Mouse (Mus musculus) limb, embryonic 11.5 days (tissue): Measurements from ENCODE around the gene Mpped2. TPM values are rescaled to one million over a fixed set of nuclear protein-coding genes. Genes with fewer than 3 reads are reported as not detected.

Experiments used
- ATAC-seq: fragments of 200-750 bp; cut with Nextera tagmentation; 2 replicates; pipeline ENCODE4 v1.8.0; 2017; ENCODE audit warnings: low read depth; ENCODE audit not compliant: insufficient number of reproducible peaks, low FRiP score, low TSS enrichment
- DNase-seq: peaks from one replicate; pipeline ENCODE4 v3.0.0-alpha.2; 2015; ENCODE audit warnings: low spot score
- H3K27ac ChIP-seq: fragments of 300-500 bp; sonication (generic); replicated peaks from 2 replicates; pipeline ENCODE4 v1.5.1; 2014; ENCODE audit warnings: low read depth, mild to moderate bottlenecking, low read length
- H3K27me3 ChIP-seq: fragments of 300-500 bp; sonication (generic); 2 replicates; pipeline ENCODE4 v1.6.1; 2014; ENCODE audit warnings: mild to moderate bottlenecking, low read length, mixed read lengths; ENCODE audit not compliant: control insufficient read depth, insufficient read depth
- H3K36me3 ChIP-seq: fragments of 300-500 bp; sonication (generic); 2 replicates; pipeline ENCODE4 v1.6.1; 2014; ENCODE audit warnings: mild to moderate bottlenecking, low read length, moderate library complexity, mixed read lengths; ENCODE audit not compliant: control insufficient read depth, insufficient read depth
- H3K4me1 ChIP-seq: fragments of 300-500 bp; sonication (generic); 2 replicates; pipeline ENCODE4 v1.6.1; 2014; ENCODE audit warnings: low read length, mixed read lengths; ENCODE audit not compliant: control insufficient read depth, insufficient read depth
- H3K4me2 ChIP-seq: fragments of 300-500 bp; sonication (generic); 2 replicates; pipeline ENCODE4 v1.6.1; 2014; ENCODE audit warnings: low read depth, mild to moderate bottlenecking, moderate library complexity; ENCODE audit not compliant: severe bottlenecking
- H3K4me3 ChIP-seq: fragments of 300-500 bp; sonication (generic); 2 replicates; pipeline ENCODE4 v1.5.1; 2014; ENCODE audit warnings: low read depth, low read length
- H3K9ac ChIP-seq: fragments of 300-500 bp; sonication (generic); 2 replicates; pipeline ENCODE4 v1.6.1; 2014; ENCODE audit warnings: mild to moderate bottlenecking, low read length
- H3K9me3 ChIP-seq: fragments of 300-500 bp; sonication (generic); 2 replicates; pipeline ENCODE4 v1.6.1; 2016; ENCODE audit warnings: low read length; ENCODE audit not compliant: control insufficient read depth
- WGBS: fragments of 180-500 bp; shearing (Covaris S2); extraction: QIAGEN DNeasy Blood & Tissue Kit; methylation state at CpG from one replicate; pipeline ENCODE4 v1.1.7; 2014; 5-methylcytosine and 5-hydroxymethylcytosine counted together
- polyA plus RNA-seq: library from polyadenylated mRNA; unstranded; fragments of >200 nt; fragmentation: Nextera tagmentation; extraction: Ambion mirVana; gene quantifications from 2 replicates; pipeline ENCODE4 v1.2.1, GENCODE M21; 2014

The Mpped2 gene
- polyA plus RNA-seq, 1 experiment from 2014 or later = 98.0 TPM

GRCm38 (mm10) chr2:106713151-106713550 lies 20.1 kb downstream of the Mpped2 start:
- no peak overlapping the region for H3K4me2 ChIP-seq
- no peak for ATAC-seq

GRCm38 (mm10) chr2:106715674-106716364 lies 22.8 kb downstream of the Mpped2 start:
- Histone ChIP-seq H3K27me3 (no peaks in the 10 kb centered on the region), H3K4me3 (no peak overlapping the region), H3K9ac (no peak overlapping the region), H3K36me3 (no peaks in the 10 kb centered on the region), H3K4me1 (peaks cover 40% of the 10 kb centered on the region), H3K27ac (no peak overlapping the region), H3K4me2 (no peak overlapping the region), H3K9me3 (no peaks in the 10 kb centered on the region)
- no peak for ATAC-seq
- 36% methylated on average over 10 of the region's 10 CpGs for WGBS
- no peak for DNase-seq

More at GRCm38 (mm10) chr2:106713151-106713550, 20.1 kb downstream of the Mpped2 start:
- Histone ChIP-seq H3K4me1 (peaks cover 42% of the 10 kb centered on the region), H3K9me3 (no peaks in the 10 kb centered on the region), H3K9ac (no peak overlapping the region), H3K4me3 (no peak overlapping the region), H3K27me3 (no peaks in the 10 kb centered on the region), H3K36me3 (no peaks in the 10 kb centered on the region), H3K27ac (peak overlapping the region; percentile 39; the same call in 1 of the 2 replicates)
- DNase-seq = no peak
- 8% methylated on average over 4 of the region's 4 CpGs for WGBS

GRCm38 (mm10) chr2:106716365-106716717 lies 23.3 kb downstream of the Mpped2 start:
- H3K4me2 ChIP-seq = no peak overlapping the region
- no peak for ATAC-seq
- no peaks in the 10 kb centered on the region for H3K27me3 ChIP-seq
- H3K9ac ChIP-seq = no peak overlapping the region
- H3K4me3 ChIP-seq = no peak overlapping the region
- H3K4me1 ChIP-seq = peaks cover 41% of the 10 kb centered on the region
- WGBS = 66% methylated on average over 7 of the region's 7 CpGs
- no peaks in the 10 kb centered on the region for H3K9me3 ChIP-seq
- H3K27ac ChIP-seq = no peak overlapping the region
- no peaks in the 10 kb centered on the region for H3K36me3 ChIP-seq
- DNase-seq = no peak

- ATAC-seq (no peak), DNase-seq (no peak)
- Histone ChIP-seq H3K4me2 (no peak overlapping the region), H3K9me3 (no peaks in the 10 kb centered on the region), H3K27ac (no peak overlapping the region), H3K9ac (no peak overlapping the region), H3K27me3 (no peaks in the 10 kb centered on the region), H3K4me3 (no peak overlapping the region), H3K36me3 (no peaks in the 10 kb centered on the region), H3K4me1 (peaks cover 27% of the 10 kb centered on the region)
- 93% methylated on average over 5 of the region's 5 CpGs for WGBS
These were observed 25.8 kb downstream of the Mpped2 start for GRCm38 (mm10) chr2:106718888-106719287.

DNA sequence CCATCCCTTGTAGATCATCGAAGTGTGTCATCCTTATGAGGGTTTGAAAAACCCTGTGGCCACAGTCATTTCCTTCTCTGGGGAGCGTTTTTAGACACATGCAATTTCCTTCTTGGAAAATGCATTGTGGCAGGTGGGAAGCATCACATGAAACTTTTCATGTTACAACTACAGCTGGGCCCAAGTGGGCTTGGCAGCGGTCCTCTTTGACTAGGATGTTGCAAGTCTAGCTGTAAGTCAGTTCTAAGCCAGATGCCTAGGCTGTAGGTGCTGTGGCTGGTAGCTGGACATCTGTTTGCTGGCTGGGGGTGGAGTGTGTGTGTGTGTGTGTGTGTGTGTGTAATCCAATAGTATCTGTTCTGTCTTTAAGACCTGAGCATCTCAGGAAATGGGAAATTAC lies 26.4 kb downstream of the Mpped2 start:
- Histone ChIP-seq H3K27me3 (no peaks in the 10 kb centered on the region), H3K4me3 (no peak overlapping the region), H3K27ac (no peak overlapping the region), H3K9me3 (no peaks in the 10 kb centered on the region), H3K36me3 (no peaks in the 10 kb centered on the region), H3K9ac (no peak overlapping the region), H3K4me1 (peaks cover 27% of the 10 kb centered on the region), H3K4me2 (no peak overlapping the region)
- 88% methylated on average over 3 of the region's 3 CpGs for WGBS
- DNase-seq (no peak), ATAC-seq (no peak)

GRCm38 (mm10) chr2:106720644-106721043 lies 27.6 kb downstream of the Mpped2 start:
- ATAC-seq (no peak), DNase-seq (no peak)
- Histone ChIP-seq H3K9me3 (no peaks in the 10 kb centered on the region), H3K4me1 (peaks cover 23% of the 10 kb centered on the region), H3K4me3 (no peak overlapping the region), H3K27ac (no peak overlapping the region), H3K4me2 (no peak overlapping the region), H3K36me3 (no peaks in the 10 kb centered on the region), H3K9ac (no peak overlapping the region), H3K27me3 (no peaks in the 10 kb centered on the region)
- 12% methylated on average over 5 of the region's 5 CpGs for WGBS

GRCm38 (mm10) chr2:106722020-106722419 lies 29.0 kb downstream of the Mpped2 start:
- no peak overlapping the region for H3K27ac ChIP-seq
- H3K9me3 ChIP-seq = no peaks in the 10 kb centered on the region
- H3K9ac ChIP-seq = no peak overlapping the region
- DNase-seq (no peak), ATAC-seq (no peak)
- H3K27me3 ChIP-seq = no peaks in the 10 kb centered on the region
- no peak overlapping the region for H3K4me3 ChIP-seq
- H3K4me1 ChIP-seq = peaks cover 16% of the 10 kb centered on the region; the same call in 1 of the 2 replicates
- H3K36me3 ChIP-seq = no peaks in the 10 kb centered on the region
- H3K4me2 ChIP-seq = no peak overlapping the region
- WGBS = 40% methylated on average over 4 of the region's 4 CpGs

DNA sequence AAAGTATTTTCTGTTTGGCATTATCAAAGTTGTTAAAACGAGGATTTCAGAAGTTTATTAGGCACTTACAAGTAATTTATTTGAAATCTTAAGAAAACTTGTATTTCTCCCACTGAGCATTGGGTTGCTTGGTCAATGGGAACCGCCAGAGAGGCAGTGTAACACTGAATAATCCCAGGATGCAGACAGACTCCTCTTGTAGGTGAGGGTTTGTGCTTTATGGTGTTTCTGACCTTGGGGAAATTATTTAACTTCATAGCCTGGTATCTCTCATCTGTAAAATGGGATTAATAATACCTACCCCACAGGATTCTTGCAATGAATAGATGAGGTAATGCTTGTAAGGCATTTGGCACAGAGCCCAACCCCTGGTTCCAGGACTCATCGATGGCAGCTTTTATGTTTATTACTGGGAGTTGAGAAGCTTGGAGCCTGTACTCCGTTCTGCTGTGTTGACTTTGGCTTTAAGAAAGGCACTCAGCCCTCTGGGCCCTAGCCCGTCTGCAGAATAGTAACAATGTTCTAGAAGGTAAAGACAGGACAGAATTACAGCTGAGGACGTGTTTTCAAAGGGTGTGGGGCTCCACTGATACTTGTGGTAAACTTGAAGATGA lies 37.0 kb downstream of the Mpped2 start:
- DNase-seq = no peak

More for the DNA sequence above, 37.0 kb downstream of the Mpped2 start:
- Histone ChIP-seq H3K9ac (no peak overlapping the region), H3K4me1 (peaks cover 8% of the 10 kb centered on the region; the same call in 1 of the 2 replicates), H3K27me3 (no peaks in the 10 kb centered on the region), H3K4me3 (no peak overlapping the region), H3K4me2 (no peak overlapping the region), H3K9me3 (no peaks in the 10 kb centered on the region), H3K27ac (no peak overlapping the region), H3K36me3 (no peaks in the 10 kb centered on the region)
- ATAC-seq = no peak
- 57% methylated on average over 6 of the region's 6 CpGs for WGBS
